Mouse (Mus musculus) heart, embryonic 12.5 days (tissue): ENCODE data around the gene Cmtr1. TPM values are rescaled to one million over a fixed set of nuclear protein-coding genes. Genes with fewer than 3 reads are reported as not detected.
A peak's percentile ranks its signal among the peaks of the same experiment; 100 is the strongest.

ENCODE experiments used
- ATAC-seq: fragments of 200-750 bp; cut with Nextera tagmentation; 2 replicates; pipeline ENCODE4 v1.8.0; 2017; ENCODE audit warnings: moderate TSS enrichment, moderate library complexity; ENCODE audit not compliant: insufficient number of reproducible peaks, low FRiP score
- H3K27ac ChIP-seq: fragments of 300-500 bp; sonication (generic); 2 replicates; pipeline ENCODE4 v1.5.1; 2016; ENCODE audit warnings: mild to moderate bottlenecking, moderate library complexity; ENCODE audit not compliant: poor library complexity, severe bottlenecking
- H3K27me3 ChIP-seq: fragments of 300-500 bp; sonication (generic); replicated peaks from 2 replicates; pipeline ENCODE4 v1.6.1; 2016; ENCODE audit warnings: mild to moderate bottlenecking, moderate library complexity
- H3K36me3 ChIP-seq: fragments of 300-500 bp; sonication (generic); 2 replicates; pipeline ENCODE4 v1.6.1; 2016; ENCODE audit warnings: mild to moderate bottlenecking, moderate library complexity
- H3K4me1 ChIP-seq: fragments of 300-500 bp; sonication (generic); replicated peaks from 2 replicates; pipeline ENCODE4 v1.6.1; 2016; ENCODE audit warnings: mild to moderate bottlenecking
- H3K4me2 ChIP-seq: fragments of 300-500 bp; sonication (generic); 2 replicates; pipeline ENCODE4 v1.6.1; 2016; ENCODE audit warnings: mild to moderate bottlenecking, moderate library complexity
- H3K4me3 ChIP-seq: fragments of 300-500 bp; sonication (generic); 2 replicates; pipeline ENCODE4 v1.5.1; 2016; ENCODE audit warnings: mild to moderate bottlenecking
- H3K9ac ChIP-seq: fragments of 300-500 bp; sonication (generic); 2 replicates; pipeline ENCODE4 v1.6.1; 2016; ENCODE audit warnings: mild to moderate bottlenecking, moderate library complexity
- H3K9me3 ChIP-seq: fragments of 300-500 bp; sonication (generic); replicated peaks from 2 replicates; pipeline ENCODE4 v1.6.1; 2016; ENCODE audit warnings: mild to moderate bottlenecking, moderate library complexity
- WGBS: fragments of 180-500 bp; shearing (Covaris S2); methylation state at CpG from one replicate; pipeline ENCODE4 v1.1.7; 2016; 5-methylcytosine and 5-hydroxymethylcytosine counted together
- polyA plus RNA-seq: library from polyadenylated mRNA; unstranded; fragments of >200 nt; fragmentation: Nextera tagmentation; extraction: Ambion mirVana; gene quantifications from 2 replicates; pipeline ENCODE4 v1.2.1, GENCODE M21; 2016

Gene Cmtr1
- polyA plus RNA-seq, 1 experiment from 2014 or later, result 124 TPM

- H3K36me3 ChIP-seq, result peaks cover 88% of the 10 kb centered on the region
- WGBS, result 84% methylated on average over 8 of the region's 8 CpGs
- H3K27ac ChIP-seq, result no peak overlapping the region
- H3K4me3 ChIP-seq, result no peak overlapping the region
- no peaks in the 10 kb centered on the region for H3K27me3 ChIP-seq
- H3K4me2 ChIP-seq, result no peak overlapping the region
- peaks cover 16% of the 10 kb centered on the region for H3K4me1 ChIP-seq
- H3K9me3 ChIP-seq, result no peaks in the 10 kb centered on the region
- ATAC-seq, result no peak
- no peak overlapping the region for H3K9ac ChIP-seq
Measured at GRCm38 (mm10) chr17:29635492-29635891, 24.9 kb upstream of the Cmtr1 start.

DNA sequence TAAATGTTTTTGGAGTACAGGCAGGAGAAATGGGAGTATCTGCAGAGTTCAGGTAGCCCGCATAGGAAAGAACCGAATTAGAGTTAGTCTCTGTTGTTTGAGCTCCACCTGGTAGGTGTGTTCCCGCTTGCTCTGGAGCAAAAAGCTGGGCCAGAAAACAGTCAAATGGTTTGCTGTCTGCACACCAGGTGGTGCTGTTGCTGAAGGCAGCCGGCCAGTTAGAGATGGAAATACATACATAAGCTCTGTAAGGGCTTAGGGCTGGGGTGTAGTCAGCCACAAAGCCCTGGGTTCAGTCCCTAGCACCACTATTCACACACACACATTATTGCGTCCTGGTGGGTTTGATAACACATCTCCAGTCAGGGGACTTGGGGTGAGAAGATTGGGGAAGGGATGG lies 24.3 kb upstream of the Cmtr1 start:
- WGBS, result 60% methylated on average over 5 of the region's 5 CpGs

GRCm38 (mm10) chr17:29637377-29637776 lies 23.0 kb upstream of the Cmtr1 start:
- ATAC-seq, result peak; percentile 39; the same call in 1 of the 2 replicates
- peaks cover 90% of the 10 kb centered on the region for H3K36me3 ChIP-seq
- no peaks in the 10 kb centered on the region for H3K9me3 ChIP-seq
- H3K27ac ChIP-seq, result no peak overlapping the region
- H3K4me3 ChIP-seq, result no peak overlapping the region
- 73% methylated on average over 4 of the region's 4 CpGs for WGBS
- H3K27me3 ChIP-seq, result no peaks in the 10 kb centered on the region
- H3K4me2 ChIP-seq, result no peak overlapping the region
- H3K4me1 ChIP-seq, result peaks cover 16% of the 10 kb centered on the region
- H3K9ac ChIP-seq, result no peak overlapping the region

More for the DNA sequence above, 24.3 kb upstream of the Cmtr1 start:
- peaks cover 16% of the 10 kb centered on the region for H3K4me1 ChIP-seq
- no peak overlapping the region for H3K4me3 ChIP-seq
- no peak overlapping the region for H3K27ac ChIP-seq
- H3K27me3 ChIP-seq, result no peaks in the 10 kb centered on the region
- H3K4me2 ChIP-seq, result no peak overlapping the region
- no peaks in the 10 kb centered on the region for H3K9me3 ChIP-seq
- peaks cover 88% of the 10 kb centered on the region for H3K36me3 ChIP-seq
- no peak overlapping the region for H3K9ac ChIP-seq
- no peak for ATAC-seq

GRCm38 (mm10) chr17:29637895-29638294 lies 22.5 kb upstream of the Cmtr1 start:
- 61% methylated on average over 8 of the region's 8 CpGs for WGBS
- Histone ChIP-seq H3K9ac (no peak overlapping the region), H3K27ac (peak overlapping the region; percentile 22; the same call in 1 of the 2 replicates), H3K4me1 (peaks cover 16% of the 10 kb centered on the region), H3K9me3 (no peaks in the 10 kb centered on the region), H3K36me3 (peaks cover 91% of the 10 kb centered on the region), H3K4me3 (no peak overlapping the region), H3K27me3 (no peaks in the 10 kb centered on the region), H3K4me2 (no peak overlapping the region)
- no peak for ATAC-seq

GRCm38 (mm10) chr17:29640971-29641370 lies 19.4 kb upstream of the Cmtr1 start:
- H3K4me3 ChIP-seq, result no peak overlapping the region
- peaks cover 26% of the 10 kb centered on the region for H3K4me1 ChIP-seq
- no peaks in the 10 kb centered on the region for H3K9me3 ChIP-seq
- 84% methylated on average over 11 of the region's 11 CpGs for WGBS
- no peak overlapping the region for H3K4me2 ChIP-seq
- no peak overlapping the region for H3K27ac ChIP-seq
- peaks cover 66% of the 10 kb centered on the region for H3K36me3 ChIP-seq
- no peak overlapping the region for H3K9ac ChIP-seq
- H3K27me3 ChIP-seq, result no peaks in the 10 kb centered on the region
- no peak for ATAC-seq

GRCm38 (mm10) chr17:29642219-29642618 lies 18.2 kb upstream of the Cmtr1 start:
- H3K36me3 ChIP-seq, result peaks cover 62% of the 10 kb centered on the region
- H3K9me3 ChIP-seq, result no peaks in the 10 kb centered on the region
- H3K27me3 ChIP-seq, result no peaks in the 10 kb centered on the region
- no peak overlapping the region for H3K4me2 ChIP-seq
- H3K4me3 ChIP-seq, result no peak overlapping the region
- H3K27ac ChIP-seq, result no peak overlapping the region
- no peak for ATAC-seq
- H3K4me1 ChIP-seq, result peaks cover 18% of the 10 kb centered on the region
- 68% methylated on average over 3 of the region's 3 CpGs for WGBS
- no peak overlapping the region for H3K9ac ChIP-seq

GRCm38 (mm10) chr17:29658249-29658648 lies 2.1 kb upstream of the Cmtr1 start:
- peak; percentile 87 for ATAC-seq

DNA sequence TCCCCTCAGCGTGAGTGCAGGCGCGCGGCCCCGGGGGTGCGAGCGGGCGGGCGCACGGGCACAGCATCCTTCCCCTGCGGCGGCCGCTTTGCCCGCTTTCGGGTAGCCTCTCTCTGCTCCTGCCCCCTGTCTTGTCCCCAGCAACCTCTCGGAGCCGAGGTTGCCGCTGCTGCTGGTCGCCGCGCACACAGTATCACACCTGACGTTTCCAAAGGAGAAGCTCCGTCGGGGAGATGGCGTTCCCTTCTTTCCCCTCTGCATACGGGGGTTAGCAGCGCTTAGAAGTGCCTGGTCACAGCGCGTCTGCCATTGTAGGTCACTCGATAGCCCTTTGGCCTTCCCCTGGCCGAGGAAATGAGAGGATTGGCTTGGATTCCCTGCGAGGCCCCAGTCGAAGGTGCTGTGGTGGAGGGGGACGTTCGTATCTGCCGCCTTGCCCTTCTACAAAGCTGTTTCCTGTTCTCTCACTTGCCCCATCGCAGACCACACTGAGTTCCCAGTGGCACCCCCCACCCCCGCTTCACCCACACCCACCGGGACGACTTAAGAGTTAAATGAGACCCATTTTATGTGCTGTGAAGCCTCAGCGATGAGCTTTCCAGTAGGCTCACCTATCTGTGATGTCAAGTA lies 482 bp downstream of the Cmtr1 start:
- under 1% methylated on average over 40 of the region's 41 CpGs for WGBS
- Histone ChIP-seq H3K4me1 (peaks cover 16% of the 10 kb centered on the region; the same call in 1 of the 2 replicates), H3K36me3 (peaks cover 27% of the 10 kb centered on the region), H3K9me3 (no peaks in the 10 kb centered on the region), H3K27me3 (no peaks in the 10 kb centered on the region), H3K4me3 (peak overlapping the region; percentile 87), H3K27ac (peak overlapping the region; percentile 94), H3K9ac (peak overlapping the region; percentile 96), H3K4me2 (peak overlapping the region; percentile 79)
- ATAC-seq, result peak; percentile 63

More at GRCm38 (mm10) chr17:29658249-29658648, 2.1 kb upstream of the Cmtr1 start:
- Histone ChIP-seq H3K4me2 (no peak overlapping the region), H3K27me3 (no peaks in the 10 kb centered on the region), H3K4me1 (peaks cover 16% of the 10 kb centered on the region; the same call in 1 of the 2 replicates), H3K4me3 (peak overlapping the region; percentile 13; the same call in 1 of the 2 replicates), H3K9ac (no peak overlapping the region), H3K36me3 (peaks cover 6% of the 10 kb centered on the region), H3K9me3 (0 out of 2 replicates have a peak, but pooled peaks cover 3% of the 10 kb centered on the region), H3K27ac (0 out of 2 replicates have a peak overlapping the region, but pooled peaks have one; percentile 34)
- WGBS, result 23% methylated on average over 2 of the region's 2 CpGs

- no peak overlapping the region for H3K9ac ChIP-seq
Measured at GRCm38 (mm10) chr17:29662145-29662544, 1.8 kb downstream of the Cmtr1 start.

GRCm38 (mm10) chr17:29668051-29668986 lies 7.9 kb downstream of the Cmtr1 start:
- Histone ChIP-seq H3K27me3 (no peaks in the 10 kb centered on the region), H3K27ac (no peak overlapping the region), H3K36me3 (peaks cover 68% of the 10 kb centered on the region), H3K4me3 (no peak overlapping the region), H3K9ac (no peak overlapping the region; the same call in 1 of the 2 replicates), H3K9me3 (no peaks in the 10 kb centered on the region), H3K4me2 (no peak overlapping the region), H3K4me1 (peaks cover 9% of the 10 kb centered on the region)
- ATAC-seq, result no peak
- WGBS, result 80% methylated on average over 10 of the region's 10 CpGs

More at GRCm38 (mm10) chr17:29662145-29662544, 1.8 kb downstream of the Cmtr1 start:
- H3K27me3 ChIP-seq, result no peaks in the 10 kb centered on the region
- WGBS, result 93% methylated on average over 6 of the region's 6 CpGs
- no peak overlapping the region for H3K27ac ChIP-seq
- H3K4me2 ChIP-seq, result no peak overlapping the region
- ATAC-seq, result no peak
- no peaks in the 10 kb centered on the region for H3K9me3 ChIP-seq
- peaks cover 38% of the 10 kb centered on the region for H3K36me3 ChIP-seq
- peaks cover 16% of the 10 kb centered on the region; the same call in 1 of the 2 replicates for H3K4me1 ChIP-seq
- H3K4me3 ChIP-seq, result no peak overlapping the region

- H3K27ac ChIP-seq, result no peak overlapping the region
- no peaks in the 10 kb centered on the region for H3K27me3 ChIP-seq
- WGBS, result 87% methylated on average over 4 of the region's 4 CpGs
- H3K4me2 ChIP-seq, result no peak overlapping the region
- peaks cover 66% of the 10 kb centered on the region for H3K36me3 ChIP-seq
- no peaks in the 10 kb centered on the region for H3K9me3 ChIP-seq
- no peak overlapping the region for H3K9ac ChIP-seq
- no peak overlapping the region for H3K4me3 ChIP-seq
- H3K4me1 ChIP-seq, result peaks cover 9% of the 10 kb centered on the region
- ATAC-seq, result no peak
Measured at GRCm38 (mm10) chr17:29669030-29669429, 8.6 kb downstream of the Cmtr1 start.
